Comparison of ENCODE assay signal across 8 mouse cellular contexts in genomic region chr7:25251822-25252221, GRCm38 (mm10). TPM values are rescaled to one million over a fixed set of nuclear protein-coding genes. Genes with fewer than 3 reads are reported as not detected.
DNase-seq lines count a peak whose midpoint lies in the region; ATAC-seq lines count a peak whose summit lies in the region.

No protein-coding gene starts in this region.

- no peaks in the 10 kb centered on the region for H3K27me3 ChIP-seq in heart, embryonic 12.5 days (replicated peaks)
- H3K27me3 ChIP-seq in limb, embryonic 15.5 days, result no peaks in the 10 kb centered on the region

- H3K4me2 ChIP-seq in heart, embryonic 12.5 days, result peak overlapping the region; percentile 96
- H3K4me2 ChIP-seq in limb, embryonic 15.5 days, result peak overlapping the region; percentile 88

- H3K4me1 ChIP-seq in heart, embryonic 12.5 days (replicated peaks), result peaks cover 28% of the 10 kb centered on the region
- H3K4me1 ChIP-seq in limb, embryonic 15.5 days, result peaks cover 30% of the 10 kb centered on the region

- H3K9me3 ChIP-seq in heart, embryonic 12.5 days (replicated peaks), result no peaks in the 10 kb centered on the region
- H3K9me3 ChIP-seq in limb, embryonic 15.5 days, result no peaks in the 10 kb centered on the region

- intact Hi-C loops in gastrocnemius, postnatal 36 days (cut with DNase I), result no loop called here

- H3K9ac ChIP-seq in heart, embryonic 12.5 days, result peak overlapping the region; percentile 97
- H3K9ac ChIP-seq in limb, embryonic 15.5 days, result peak overlapping the region; percentile 48; the same call in 1 of the 2 replicates

- peak; percentile 31 to 56 for DNase-seq in cerebellum, adult 18-20 months
- DNase-seq in cerebellum, adult 9-11 months, result no peak
- DNase-seq in 3T3-L1 (ENCODE audit: low read depth, low spot score), result peak; percentile 39
- no peak for DNase-seq in urinary bladder, postnatal 25 days (ENCODE audit: low spot score)
- no peak for DNase-seq in gastrocnemius, postnatal 36 days
- no peak for DNase-seq in spleen, postnatal 36 days (ENCODE audit: low spot score in 2 of 2)

- 23% methylated on average over 8 of the region's 8 CpGs for WGBS in heart, embryonic 12.5 days
- WGBS in limb, embryonic 15.5 days, result 20% methylated on average over 8 of the region's 8 CpGs

- peak overlapping the region; percentile 98 for H3K27ac ChIP-seq in heart, embryonic 12.5 days (ENCODE audit: poor library complexity, severe bottlenecking)
- peak overlapping the region; percentile 99 for H3K27ac ChIP-seq in limb, embryonic 15.5 days

- peak overlapping the region; percentile 95 for H3K4me3 ChIP-seq in heart, embryonic 12.5 days
- H3K4me3 ChIP-seq in limb, embryonic 15.5 days, result peak overlapping the region; percentile 95

- H3K36me3 ChIP-seq in heart, embryonic 12.5 days, result no peaks in the 10 kb centered on the region
- no peaks in the 10 kb centered on the region for H3K36me3 ChIP-seq in limb, embryonic 15.5 days

- ATAC-seq in heart, embryonic 12.5 days (ENCODE audit: insufficient number of reproducible peaks, low FRiP score), result no peak
- ATAC-seq in limb, embryonic 15.5 days (ENCODE audit: insufficient number of reproducible peaks, low FRiP score, low TSS enrichment, low read depth), result no peak

RNA-seq across cellular contexts. Expression of gene Erf, which starts 1.3 kb away (rescaled TPM):
- 17.6 and 20.4 TPM in 2 replicates for polyA plus RNA-seq in heart, embryonic 12.5 days (2016; fragmentation: Nextera tagmentation; extraction: Ambion mirVana)
- 20.8 and 24.4 TPM in 2 replicates for polyA plus RNA-seq in limb, embryonic 15.5 days (2015; fragmentation: Nextera tagmentation; extraction: Ambion mirVana)
- total RNA-seq in gastrocnemius, postnatal 36 days (2021), result 1 to 10 TPM; 5.0 to 6.1 TPM

RNA-seq across cellular contexts. Expression of gene Gsk3a, which starts 14.2 kb away (rescaled TPM):
- 12.1 and 12.7 TPM in 2 replicates for polyA plus RNA-seq in heart, embryonic 12.5 days (2016; fragmentation: Nextera tagmentation; extraction: Ambion mirVana)
- 8.2 and 10.0 TPM in 2 replicates for polyA plus RNA-seq in limb, embryonic 15.5 days (2015; fragmentation: Nextera tagmentation; extraction: Ambion mirVana)
- 10 to 100 TPM; 64.0 to 69.6 TPM for total RNA-seq in gastrocnemius, postnatal 36 days (2021)

RNA-seq across cellular contexts. Expression of gene Cic, which starts 15.7 kb away (rescaled TPM):
- polyA plus RNA-seq in heart, embryonic 12.5 days (2016; fragmentation: Nextera tagmentation; extraction: Ambion mirVana), result 28.8 and 30.5 TPM in 2 replicates
- polyA plus RNA-seq in limb, embryonic 15.5 days (2015; fragmentation: Nextera tagmentation; extraction: Ambion mirVana), result 40.3 and 42.5 TPM in 2 replicates
- 10 to 100 TPM; 31.4 to 37.6 TPM for total RNA-seq in gastrocnemius, postnatal 36 days (2021)

RNA-seq across cellular contexts. Expression of gene Zfp526, which starts 30.6 kb away (rescaled TPM):
- 2.3 and 2.5 TPM in 2 replicates for polyA plus RNA-seq in heart, embryonic 12.5 days (2016; fragmentation: Nextera tagmentation; extraction: Ambion mirVana)
- polyA plus RNA-seq in limb, embryonic 15.5 days (2015; fragmentation: Nextera tagmentation; extraction: Ambion mirVana), result 2.7 and 2.8 TPM in 2 replicates
- total RNA-seq in gastrocnemius, postnatal 36 days (2021), result 1 to 10 TPM; 4.1 to 5.5 TPM

RNA-seq across cellular contexts. Expression of gene Dedd2, which starts 31.4 kb away (rescaled TPM):
- polyA plus RNA-seq in heart, embryonic 12.5 days (2016; fragmentation: Nextera tagmentation; extraction: Ambion mirVana), result 8.2 and 9.5 TPM in 2 replicates
- 12.2 and 13.6 TPM in 2 replicates for polyA plus RNA-seq in limb, embryonic 15.5 days (2015; fragmentation: Nextera tagmentation; extraction: Ambion mirVana)
- 10 to 100 TPM in 1 of 2 experiments, 1 to 10 TPM in 1; 8.4 to 10.7 TPM for total RNA-seq in gastrocnemius, postnatal 36 days (2021)

Comparison
In these comparisons a context has a peak if more than half of its experiments do, and no peak if none do; other contexts are left out.
1. DNase-seq: peak in cerebellum, adult 18-20 months (2 of 2) and 3T3-L1 (single experiment); none in cerebellum, adult 9-11 months (single experiment), urinary bladder, postnatal 25 days (single experiment), gastrocnemius, postnatal 36 days (0 of 2) and spleen, postnatal 36 days (0 of 2).